Mouse (Mus musculus) embryo, embryonic 11.5 days (tissue): ENCODE measurements around the gene Ddx56.

Source experiments
- DNase-seq: peaks from one replicate; pipeline ENCODE4 v3.0.0-alpha.2; 2012; ENCODE audit warnings: low read depth, low spot score

The Ddx56 gene

DNA sequence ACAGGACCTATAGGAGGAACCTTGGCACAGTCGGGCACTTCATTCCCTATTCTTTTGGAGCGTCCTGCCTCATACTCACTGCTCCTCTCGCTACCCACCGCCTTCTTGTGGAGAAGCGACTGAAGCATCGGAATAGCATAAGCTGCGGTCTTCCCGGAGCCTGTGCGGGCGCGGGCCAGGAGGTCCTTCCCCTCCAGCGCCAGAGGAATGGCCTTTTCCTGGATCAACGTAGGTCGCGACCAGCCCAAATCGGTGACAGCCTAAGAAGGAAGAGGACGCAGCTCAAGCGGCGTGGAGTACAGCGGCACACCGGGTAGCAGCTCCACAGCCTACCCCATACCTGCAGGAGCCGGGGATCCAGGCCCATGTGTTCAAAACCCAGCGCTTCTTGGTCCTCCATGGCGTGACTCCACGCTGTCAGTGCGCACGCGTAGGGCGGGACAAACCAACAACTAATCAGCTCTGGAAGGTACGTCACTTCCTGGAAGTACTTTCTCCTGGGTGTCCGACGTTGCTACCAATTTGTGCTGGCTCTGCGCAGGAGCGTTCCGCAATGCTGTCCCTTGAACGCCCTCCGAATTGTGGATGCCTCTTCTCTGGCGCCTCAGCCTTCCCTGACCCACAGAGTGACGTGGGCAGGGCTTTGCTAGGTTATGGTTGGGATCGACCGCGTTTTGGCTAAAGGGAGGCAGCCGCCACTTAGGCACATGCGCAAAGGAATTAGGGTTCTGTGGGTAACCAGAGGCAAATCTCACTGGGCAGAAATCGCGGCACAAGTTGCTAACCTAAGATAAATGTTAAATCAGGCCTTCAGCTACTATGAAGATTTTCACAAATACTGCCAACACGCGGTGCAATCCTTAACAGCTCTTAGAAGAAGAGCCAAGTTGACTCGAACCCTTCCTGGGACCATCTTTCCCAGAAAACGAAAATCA, at the start of gene Ddx56:
Ddx56 (minus strand) TSS at position 453 of the 935 bp plus-strand sequence.
- DNase-seq = peak; percentile 88

DNA sequence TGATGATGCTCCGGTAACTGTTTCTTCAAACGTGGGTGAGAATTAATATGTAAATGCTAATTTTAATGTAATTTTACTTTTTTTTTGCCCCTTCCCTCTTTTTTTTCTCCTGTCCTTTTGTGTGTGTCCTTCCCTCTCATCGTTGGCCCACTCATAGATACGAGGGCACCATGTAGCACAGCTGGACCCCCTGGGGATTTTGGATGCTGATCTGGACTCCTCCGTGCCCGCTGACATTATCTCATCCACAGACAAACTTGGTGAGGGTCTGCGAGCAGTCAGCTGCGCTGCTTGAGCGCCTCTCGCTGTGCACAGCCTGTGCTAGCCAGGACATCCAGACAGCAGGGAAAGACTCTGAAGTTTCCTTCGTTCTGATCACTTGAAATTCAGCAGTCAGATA, 49.2 kb upstream of the Ddx56 start:
- DNase-seq = no peak

DNA sequence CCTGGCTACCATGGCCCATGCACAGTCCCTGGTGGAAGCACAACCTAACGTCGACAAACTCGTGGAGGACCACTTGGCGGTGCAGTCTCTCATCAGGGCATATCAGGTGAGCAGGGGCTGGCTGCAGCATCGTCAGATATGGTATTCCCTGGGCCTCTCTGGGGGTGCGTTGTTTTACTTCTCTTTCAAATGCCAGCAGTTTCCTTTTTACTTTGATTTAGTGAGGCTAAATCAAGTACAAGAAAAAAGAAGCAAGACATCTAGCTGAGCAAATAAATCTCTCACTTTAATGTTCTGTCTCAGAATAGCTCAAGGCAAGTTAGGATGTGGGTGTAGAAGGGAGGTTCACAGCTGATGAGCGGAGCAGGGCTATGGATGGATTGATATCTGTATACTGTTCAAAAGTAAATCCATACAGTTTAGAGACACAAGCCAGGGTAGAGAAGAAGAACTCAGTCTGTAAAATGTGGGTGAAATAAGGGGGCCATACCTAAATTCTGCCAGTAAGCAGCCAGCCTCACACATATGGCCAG, 46.4 kb upstream of the Ddx56 start:
- no peak for DNase-seq

DNA sequence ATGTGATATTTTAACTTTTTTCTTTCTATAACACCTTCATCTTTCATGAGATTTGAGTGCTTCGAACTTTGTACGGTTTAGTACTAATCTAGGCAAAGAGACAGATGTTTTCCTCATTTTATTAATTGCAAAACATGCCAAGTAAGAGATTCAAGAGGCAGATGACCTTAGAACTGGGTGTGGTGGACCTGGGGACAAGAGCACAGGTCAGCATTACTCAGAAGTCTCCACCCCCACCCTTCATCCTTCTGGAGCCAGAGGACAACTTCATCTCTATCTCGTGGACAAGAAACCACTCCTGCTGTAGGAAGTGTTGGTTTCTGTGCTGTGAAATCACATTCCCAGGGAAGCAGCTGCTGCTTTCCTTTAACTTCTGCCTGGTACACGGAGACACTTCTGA, 40.6 kb upstream of the Ddx56 start:
- no peak for DNase-seq

DNA sequence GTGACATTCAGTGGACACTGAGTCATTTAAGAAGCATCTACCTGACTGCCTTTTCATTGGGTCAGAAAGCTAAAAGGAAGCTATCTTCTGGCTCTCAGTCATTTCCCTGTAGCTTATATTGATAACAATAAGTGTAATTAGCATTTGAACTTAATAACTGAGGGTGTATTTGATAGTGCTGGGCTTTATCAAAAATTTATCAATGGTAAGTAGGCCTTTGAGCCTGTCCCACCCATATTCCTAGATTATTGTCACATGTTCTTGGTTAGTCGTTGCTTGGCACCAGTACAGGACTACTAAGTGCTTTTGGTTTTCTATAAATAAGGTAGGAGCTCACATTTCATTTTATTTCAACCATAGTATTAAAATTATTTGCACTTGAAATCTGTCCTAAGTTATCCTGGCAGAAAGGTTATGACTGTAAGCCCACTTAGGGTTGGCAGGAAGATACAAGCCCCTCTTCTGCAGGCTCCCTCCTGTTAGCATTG, 38.4 kb upstream of the Ddx56 start:
- no peak for DNase-seq

DNA sequence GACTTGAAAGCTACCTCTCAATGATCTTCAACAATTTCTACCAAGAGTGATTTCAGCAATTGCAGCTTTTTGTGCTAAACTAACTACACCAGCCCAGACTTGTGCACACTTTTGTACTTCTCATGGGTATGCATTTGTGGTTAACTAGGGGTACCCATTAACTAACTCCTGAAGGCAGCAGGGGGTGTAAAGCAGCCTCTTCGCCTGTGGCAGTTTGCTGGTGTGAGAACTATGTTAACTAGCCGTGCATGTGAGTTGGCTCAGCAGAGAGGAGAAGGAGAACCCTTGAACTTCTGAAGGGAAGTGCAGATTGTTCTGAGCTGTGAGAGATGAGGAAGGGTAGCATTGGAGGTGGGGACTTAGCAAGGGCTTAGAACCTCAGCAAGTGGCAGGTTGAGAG, 35.2 kb upstream of the Ddx56 start:
- no peak for DNase-seq

DNA sequence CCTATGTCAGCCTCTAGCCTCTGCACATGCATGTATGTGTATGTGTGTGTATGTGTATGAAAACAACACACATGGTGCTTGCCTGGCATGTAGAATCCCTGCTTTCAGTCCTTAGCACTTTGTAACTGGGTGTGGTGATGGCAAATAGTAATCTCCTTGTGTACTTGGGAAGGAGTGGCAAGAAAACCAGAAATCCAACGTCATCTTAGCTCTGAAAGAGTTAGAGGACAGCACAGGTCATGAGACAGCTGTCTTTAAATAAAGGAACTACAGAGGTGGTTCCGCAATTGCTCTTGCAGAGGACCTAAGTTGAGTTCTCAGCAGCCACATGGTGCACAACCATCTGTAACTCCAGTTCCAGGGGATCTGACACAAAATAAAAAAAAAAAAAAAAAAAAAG, 31.9 kb upstream of the Ddx56 start:
- DNase-seq = no peak

DNA sequence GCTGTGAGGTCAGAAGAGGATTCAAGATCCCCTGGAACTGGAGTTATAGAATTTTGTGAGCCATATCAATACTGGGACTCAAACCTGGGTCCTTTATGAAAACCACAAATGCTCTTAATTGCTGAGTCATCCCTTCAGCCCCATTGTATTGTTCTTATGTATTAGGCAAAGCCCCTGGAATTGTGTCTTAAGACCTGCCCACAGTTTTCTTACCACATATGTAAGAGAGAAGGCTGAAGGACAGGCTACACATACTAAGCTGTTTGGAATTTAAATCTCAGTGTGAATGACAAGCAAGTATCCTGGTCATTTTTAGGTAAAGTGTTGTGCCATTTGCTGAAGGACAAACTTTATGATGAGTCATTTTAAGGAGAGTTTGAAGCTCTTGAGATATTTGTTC, 28.5 kb upstream of the Ddx56 start:
- DNase-seq = no peak

DNA sequence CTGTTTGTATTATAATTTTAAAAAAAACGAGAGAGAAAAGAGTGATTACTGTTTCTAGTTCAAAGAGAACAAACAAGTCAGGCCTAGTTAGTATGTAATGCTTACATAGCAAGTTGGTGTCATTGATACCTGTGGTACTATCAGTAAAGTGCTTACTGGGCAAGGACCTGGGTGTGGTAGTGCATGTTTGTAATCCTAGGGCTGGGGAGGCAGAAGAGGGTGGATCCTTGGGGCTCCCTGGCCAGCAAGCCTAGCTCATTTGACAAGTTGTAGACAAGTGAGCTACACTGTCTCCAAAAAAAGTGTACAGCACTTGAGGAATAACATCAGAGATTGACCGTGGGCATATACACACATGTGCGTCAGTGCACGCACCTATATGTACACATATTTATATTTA, 27.1 kb upstream of the Ddx56 start:
- DNase-seq = no peak

DNA sequence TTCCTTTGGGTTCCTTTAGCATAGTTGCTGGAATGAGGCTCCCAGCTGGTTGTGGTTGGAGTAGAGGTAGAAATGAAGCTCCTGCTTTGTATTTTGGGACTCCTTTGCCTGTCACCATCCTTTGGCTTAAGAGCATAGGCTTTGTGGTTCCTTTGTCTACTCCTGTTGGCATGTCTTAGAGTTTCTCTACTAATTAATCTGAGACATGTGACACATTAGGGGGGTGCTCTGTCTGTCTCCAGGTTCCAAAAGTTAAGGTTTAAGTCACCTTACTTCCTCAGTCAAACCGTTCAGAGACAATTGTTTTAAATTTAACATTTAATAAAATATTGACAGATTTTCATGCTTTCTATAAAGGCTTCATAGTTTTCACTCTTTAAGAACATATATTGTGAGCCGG, 26.0 kb upstream of the Ddx56 start:
- no peak for DNase-seq

DNA sequence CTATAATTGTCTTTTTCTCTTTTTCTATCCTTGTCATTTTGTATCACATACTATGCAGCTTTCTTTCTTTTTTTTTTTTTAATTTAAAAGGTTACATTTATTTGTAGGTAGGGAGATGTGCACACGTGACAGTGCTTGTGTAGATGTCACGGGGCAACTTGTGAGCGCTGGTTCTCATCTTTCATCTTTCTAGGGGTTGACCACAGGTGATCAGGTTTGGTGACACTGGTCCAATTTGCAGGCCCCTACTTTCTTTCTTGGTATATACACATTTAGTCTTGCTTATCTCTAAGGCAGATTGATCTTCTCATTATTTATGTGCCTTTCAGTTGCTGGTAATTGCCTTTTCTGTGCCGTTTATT, 25.4 kb upstream of the Ddx56 start:
- no peak for DNase-seq

DNA sequence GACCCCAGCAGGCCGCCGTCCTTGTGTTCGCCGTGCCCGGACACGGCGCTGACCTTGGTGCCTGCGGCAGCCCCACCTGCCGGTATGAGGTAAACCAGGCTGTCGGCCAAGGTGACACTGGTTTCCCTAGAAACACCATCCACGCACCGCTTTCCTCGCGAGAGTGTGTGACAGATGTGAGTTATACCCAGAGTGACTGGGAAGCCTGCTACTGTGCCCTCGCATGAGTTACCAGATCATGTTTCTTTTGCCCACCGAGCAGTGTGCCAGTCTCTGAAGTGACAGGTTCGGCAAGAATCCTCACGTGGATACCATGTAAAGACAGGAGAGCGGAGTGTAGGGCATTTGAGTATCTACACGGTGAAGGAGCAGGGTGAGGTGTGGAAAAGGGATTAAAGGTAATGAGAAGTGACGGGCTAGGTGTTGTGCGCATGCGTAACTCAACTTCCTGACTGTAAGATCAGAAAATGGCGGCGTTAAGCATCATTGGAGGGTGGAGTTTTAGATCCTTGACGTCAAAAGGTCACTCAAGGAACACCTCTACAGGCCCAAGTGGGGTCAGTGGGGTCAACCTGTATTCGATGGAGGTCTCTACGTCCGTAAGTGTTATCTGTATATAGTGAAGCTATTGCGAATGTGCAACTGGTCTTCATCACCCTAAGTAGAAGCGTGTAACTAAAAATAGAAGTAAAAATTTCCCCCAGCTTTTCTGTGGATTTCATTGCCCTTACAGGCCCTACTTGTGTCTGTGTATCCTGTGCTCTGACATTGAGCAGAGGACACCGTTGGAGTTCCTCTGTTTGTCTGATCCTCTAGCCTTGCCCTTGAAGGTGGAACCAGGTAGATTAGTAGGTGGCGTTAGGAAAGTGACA, 24.8 kb upstream of the Ddx56 start:
- peak; percentile 50 for DNase-seq

DNA sequence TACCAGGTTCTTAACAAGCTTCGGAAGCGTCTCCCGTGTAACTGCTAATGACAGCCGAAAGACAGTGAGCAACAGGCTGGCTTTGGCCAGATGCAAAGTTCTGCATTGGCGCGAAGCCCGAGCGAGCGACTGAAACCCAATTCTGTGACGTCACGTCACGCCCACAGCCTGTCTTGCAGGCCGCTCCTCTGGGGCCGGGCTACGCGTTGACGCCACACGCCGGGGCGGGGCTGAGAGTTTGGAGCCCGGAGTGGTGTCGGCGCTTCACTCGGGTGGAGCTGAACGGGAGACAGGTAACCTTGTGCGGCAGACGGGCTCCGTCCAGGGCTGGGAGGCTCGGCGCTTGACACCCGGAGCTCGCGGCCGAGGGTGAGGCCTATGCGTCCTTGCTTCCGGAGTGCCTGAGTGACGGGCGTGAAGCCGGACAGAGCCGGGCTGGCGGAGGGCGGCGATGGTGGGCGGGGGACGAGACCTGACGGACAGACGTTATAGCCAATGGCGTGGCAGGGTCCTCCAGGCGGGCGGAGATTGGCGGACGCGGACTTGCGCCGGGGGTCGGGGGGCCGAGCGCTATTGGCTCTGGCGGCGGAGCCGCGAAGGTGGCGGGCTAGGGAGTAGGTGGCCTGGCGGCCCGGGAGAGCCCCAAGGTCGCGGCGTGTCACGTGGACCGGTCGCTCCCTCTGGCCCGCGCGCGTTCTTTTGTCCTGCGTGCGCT, 24.0 kb upstream of the Ddx56 start, which contains the start of gene Ogdh:
Ogdh (plus strand) TSS at position 233 of the 715 bp plus-strand sequence.
- peak; percentile 98 for DNase-seq

DNA sequence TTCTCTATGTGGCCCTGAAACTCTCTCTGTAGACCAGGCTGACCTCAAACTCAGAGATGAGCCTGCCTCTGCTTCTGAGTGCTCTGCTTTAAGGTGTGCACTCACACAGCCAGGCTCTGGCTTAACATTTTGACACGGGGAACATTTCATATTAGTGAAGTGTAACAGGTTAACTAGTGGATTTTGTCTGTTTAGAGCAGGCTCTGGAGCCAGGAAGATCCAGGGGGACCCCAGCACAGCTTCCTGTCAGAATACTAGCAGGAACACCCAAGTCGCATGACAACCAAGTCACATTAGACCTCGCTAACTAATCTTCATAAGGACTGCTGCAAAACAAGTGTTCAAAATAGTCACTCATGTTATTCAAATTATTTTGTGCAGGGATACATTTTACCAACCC, 23.3 kb upstream of the Ddx56 start:
- DNase-seq = no peak

DNA sequence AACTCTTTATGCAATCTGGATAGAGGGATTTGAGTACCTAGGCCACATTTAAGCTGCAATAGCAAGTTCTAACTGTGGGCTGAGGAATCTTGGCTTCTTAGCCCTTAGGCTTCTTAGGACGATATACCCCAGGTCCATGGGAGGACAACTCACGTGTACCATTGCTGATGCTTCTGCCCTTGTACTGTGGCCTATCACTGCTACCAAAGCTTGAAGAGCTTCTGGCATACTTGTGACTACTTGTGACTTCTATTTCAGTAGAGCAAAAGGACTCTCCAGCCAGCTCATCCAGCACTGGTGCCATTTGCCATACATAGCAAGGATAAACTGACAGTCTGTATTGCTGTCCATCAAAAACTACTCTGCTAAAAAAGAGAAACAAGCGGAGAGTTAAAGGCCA, 22.6 kb upstream of the Ddx56 start:
- no peak for DNase-seq

DNA sequence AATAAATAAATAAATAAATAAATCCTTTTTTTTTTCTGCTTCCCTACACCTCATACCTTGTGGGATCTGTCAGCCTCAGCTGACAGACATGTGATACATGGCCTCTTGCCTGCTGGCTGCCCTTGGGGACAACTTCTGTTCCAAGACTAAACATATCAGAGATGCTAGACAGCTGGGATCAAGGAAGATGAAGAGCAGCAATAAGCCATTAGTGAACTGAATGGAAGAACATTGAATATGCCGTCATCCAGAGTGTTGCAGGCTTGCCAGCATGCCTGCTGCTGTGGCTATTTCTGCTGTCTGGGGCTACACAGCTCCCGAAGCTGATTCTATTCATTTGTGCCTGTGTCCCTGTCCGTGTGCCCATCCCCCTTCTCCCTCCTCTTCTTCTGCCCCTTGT, 15.4 kb upstream of the Ddx56 start:
- no peak for DNase-seq

DNA sequence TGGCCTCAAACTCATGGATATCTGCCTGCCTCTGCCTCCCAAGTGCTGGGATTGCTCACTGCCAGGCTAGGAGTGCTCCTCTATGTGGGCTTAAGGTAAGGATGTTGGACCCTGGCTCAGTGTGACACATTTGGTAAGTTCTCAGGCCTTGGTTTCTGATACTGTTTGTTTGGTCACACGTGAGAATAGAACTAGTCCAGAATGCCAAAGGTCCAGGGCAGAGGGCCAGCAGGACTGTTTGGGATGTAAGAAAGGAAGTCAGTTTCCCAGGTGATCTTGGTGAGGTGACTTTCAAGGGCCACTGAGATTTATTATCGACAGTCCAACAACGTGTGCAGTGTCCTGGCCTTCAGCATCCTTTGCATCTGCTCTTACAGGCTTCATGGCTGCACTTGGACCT, 8.9 kb upstream of the Ddx56 start:
- no peak for DNase-seq

DNA sequence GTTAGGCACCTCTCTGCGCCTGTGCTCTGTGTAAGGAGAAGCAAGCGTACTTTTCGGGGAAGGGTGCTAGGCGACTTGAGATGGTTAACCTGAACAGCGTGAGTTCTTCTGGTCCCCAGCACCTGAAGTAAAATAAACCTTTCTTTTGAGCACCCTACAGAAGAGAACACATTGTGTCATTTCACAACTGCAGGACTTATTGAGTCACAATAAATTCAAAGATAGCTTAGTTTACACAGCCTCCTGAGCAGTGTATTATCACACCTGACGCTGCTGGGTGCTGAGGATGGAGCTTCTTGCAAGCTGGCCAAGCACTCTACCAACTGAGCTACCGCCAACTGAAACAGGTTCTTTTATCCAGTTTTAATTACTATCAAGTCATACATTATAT, 7.5 kb upstream of the Ddx56 start:
- DNase-seq = no peak

DNA sequence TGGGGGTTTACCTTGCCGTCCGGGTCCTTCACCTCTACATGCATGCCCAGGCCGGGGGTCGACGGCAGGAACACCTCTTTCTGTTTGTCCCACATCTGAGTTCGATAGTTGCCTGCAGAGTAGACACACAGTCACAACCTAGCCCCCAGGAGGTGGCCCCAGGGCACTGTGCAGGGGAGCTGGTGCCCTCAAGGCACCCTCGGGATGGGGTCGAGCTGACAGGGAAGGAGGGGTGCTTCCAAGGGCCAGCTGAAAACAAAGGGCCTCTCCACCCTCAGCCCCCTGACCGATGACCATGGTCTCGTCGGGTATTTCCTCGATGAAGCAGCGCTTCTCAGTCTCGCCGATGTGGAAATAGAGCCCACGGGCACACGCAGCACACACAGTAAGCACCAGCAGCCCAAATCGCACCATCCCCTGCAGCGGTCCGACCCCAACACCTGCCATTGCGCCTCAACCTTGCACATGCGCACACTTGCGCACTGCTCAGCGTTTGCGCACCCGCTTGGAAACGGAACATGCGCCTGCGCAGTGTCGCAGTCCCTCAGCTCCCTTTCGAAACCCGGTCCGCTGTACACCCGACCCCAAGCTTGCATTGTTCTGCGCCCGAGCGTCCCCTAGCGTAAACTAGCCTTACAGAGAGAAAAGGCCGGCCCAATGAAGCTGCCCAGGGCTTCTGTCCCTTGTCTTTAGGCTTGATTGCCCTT, 7.0 kb upstream of the Ddx56 start, which contains the start of gene Tmed4:
Tmed4 (minus strand) TSS at position 484 of the 707 bp plus-strand sequence.
- DNase-seq = peak; percentile 98

DNA sequence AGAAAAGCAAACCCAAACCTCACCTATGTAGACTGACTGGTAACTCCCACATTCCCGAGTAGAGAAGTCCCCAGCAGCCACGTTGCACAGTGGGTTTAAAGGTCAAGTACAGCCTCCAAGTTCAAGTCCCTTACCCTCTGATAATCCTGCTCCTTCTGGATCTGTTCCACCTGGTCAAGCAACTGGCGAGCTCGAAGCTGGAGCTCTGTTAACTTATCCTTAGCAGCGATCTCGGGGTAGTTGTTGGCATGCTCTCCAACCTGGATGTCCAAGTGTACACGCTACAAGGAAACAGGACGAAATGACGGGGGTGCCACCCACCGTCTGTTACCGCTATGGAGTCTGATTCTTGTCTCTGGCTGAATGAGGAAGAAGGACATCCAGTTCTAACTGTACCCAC, 6.0 kb upstream of the Ddx56 start:
- no peak for DNase-seq

DNA sequence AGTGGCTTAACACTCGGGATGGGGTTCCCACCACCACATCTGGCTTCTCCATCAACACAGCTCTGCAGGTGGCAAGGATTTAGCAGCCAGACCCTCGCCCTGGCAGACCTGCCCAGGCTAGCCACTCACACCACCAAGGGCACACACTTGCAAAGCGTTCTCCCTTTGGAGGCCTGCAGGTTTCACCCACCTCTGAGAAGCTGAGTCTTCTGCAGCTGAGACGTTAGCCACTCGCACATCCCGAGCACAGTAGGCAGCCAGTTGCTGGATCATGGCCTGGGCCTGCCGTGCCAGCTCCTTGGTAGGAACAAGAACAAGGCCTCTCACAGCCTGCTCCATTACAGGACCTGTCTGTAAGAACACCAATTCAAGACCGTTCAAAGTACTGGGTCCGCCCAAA, 951 bp downstream of the Ddx56 start:
- DNase-seq = no peak
